Mouse (Mus musculus) kidney, adult 2 months (tissue): ENCODE results near the gene Khdc3.

Experiments
- CTCF ChIP-seq: fragments of 200-500 bp; conservative IDR thresholded peaks from 2 replicates; pipeline ENCODE4 v1.5.1; 2011; ENCODE audit warnings: low read depth, mild to moderate bottlenecking, control low read depth, low read length, moderate library complexity, mixed read lengths; ENCODE audit not compliant: insufficient read depth, insufficient read length
- POLR2A ChIP-seq: fragments of 200-500 bp; IDR thresholded peaks from one replicate; pipeline ENCODE4 v1.6.1; 2011; ENCODE audit warnings: low read depth, low read length, control low read depth

- TF ChIP-seq CTCF (no peak), POLR2A (no peak)
These were observed 29.2 kb upstream of the Khdc3 start for GRCm38 (mm10) chr9:73072426-73072825.
